Mouse (Mus musculus) left cerebral cortex, postnatal 14 days (tissue): Measurements from ENCODE around the gene Hist1h2ae. TPM values are rescaled to one million over a fixed set of nuclear protein-coding genes. Genes with fewer than 3 reads are reported as not detected.

Experiments used
- DNase-seq, 2 experiments: peaks; one replicate each; pipeline ENCODE4 v3.0.0; 2021 to 2022; ENCODE audit warnings: low spot score in 2 of 2, mixed read lengths in 1 of 2
- intact Hi-C: fragments of 180-260 bp; cut with DNase I; formaldehyde crosslinking; loops from one replicate; pipeline ENCODE4 v1.15.1; 2025
- microRNA-seq, 2 experiments: library from miRNA; unstranded; fragments of <30 nt; microRNA quantifications; one replicate each; pipeline ENCODE4 v1.2.0; 2022
- total RNA-seq, 2 experiments: library from RNA; stranded (reverse); gene quantifications; 2 replicates each; pipeline ENCODE4 v1.2.3; 2021

The Hist1h2ae gene
- total RNA-seq, 2 experiments from 2014 or later, result 8.2 to 10.1 TPM

DNA sequence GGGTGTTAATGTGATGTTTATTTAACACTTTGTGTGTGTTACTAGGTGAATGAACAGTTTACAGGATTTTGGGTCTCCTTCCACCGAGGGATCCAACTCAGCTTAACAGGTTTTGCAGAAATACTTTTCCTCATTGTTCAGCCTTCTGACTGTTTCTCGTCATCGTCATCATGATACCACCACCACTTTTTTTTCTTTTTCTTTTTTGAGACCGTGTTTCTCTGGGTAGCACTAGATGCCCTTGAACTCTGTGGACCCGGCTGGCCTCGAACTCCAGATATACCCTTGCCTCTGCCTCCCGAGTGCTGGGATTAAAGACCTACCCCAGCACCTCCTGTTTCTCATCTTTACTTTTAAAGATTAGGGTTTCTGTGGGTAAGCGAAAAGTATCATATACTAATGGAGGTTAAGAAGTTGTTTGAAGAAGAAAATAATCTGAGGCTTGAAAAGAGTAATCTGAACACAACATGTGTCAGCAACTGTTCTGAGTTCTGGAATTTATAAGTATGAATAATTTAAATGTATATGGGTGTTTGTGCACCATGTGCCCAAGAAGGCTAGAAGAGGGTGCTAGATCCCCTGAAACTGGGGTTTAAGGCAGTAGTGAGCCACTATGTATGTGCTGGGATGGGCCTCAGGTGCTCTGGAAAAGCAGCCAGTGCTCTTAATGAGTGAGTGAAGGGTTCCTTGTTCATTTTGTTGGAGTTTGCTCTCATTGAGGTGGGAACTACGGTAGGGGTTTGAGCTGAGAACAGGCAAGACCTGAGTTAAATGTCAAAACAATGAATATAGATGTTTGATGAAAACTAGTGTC is 38.6 kb downstream of the Hist1h2ae start:
- intact Hi-C loops, result loop anchor here (5.0 to 10.0 kb wide), 2 partner anchors 1490 to 1818 kb away; partner anchors contain the start of genes Hist1h2ag, Hist1h2ai, Hist1h2bj and Hist1h2bl
- no peak for DNase-seq

- peak; percentile 98 for DNase-seq
- intact Hi-C loops, result loop anchor here (5.0 to 10.0 kb wide), 2 partner anchors 1489 to 1816 kb away; partner anchors contain the start of genes Hist1h2ag, Hist1h2ai, Hist1h2bj and Hist1h2bl
Measured at GRCm38 (mm10) chr13:23530901-23531875, 39.8 kb downstream of the Hist1h2ae start, which contains the start of gene Hist1h4h. Gene Hist1h4h, plus strand, starts transcription at chr13:23531050.

DNA sequence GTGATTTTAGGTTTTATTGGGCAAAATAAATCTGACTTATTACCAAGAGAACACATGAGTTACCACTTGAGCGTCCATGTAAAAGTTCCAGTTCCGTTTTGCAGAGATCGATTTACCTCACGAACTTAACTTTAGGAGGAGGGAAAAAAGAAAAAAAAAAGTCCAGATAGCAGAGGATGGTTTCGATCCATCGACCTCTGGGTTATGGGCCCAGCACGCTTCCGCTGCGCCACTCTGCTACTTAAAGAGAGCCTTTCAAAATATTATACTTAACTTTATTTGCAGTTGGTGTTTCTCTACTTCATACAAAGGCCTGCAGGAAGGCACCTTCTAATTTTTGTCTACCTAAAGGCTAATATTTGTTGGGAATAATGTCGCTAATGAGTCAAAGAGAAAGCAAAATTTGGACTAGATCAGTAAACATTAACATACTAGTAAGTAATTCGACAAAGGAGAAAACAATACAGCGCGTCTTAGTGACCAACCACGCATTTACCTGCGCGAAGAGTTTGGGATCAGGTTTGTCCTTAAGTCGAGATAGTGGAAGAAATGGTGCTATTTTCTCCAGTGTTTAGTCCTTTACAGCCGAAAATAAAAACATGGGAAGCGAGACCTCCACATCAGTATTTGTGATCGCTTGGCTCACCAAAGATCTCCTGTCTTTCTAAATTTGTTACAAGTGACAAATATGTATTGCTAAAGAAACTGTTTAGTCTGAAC is 40.7 kb downstream of the Hist1h2ae start:
- intact Hi-C loops, result loop anchor here (5.0 to 10.0 kb wide), 2 partner anchors 1488 to 1816 kb away; partner anchors contain the start of genes Hist1h2ag, Hist1h2ai, Hist1h2bj and Hist1h2bl
- peak; percentile 78 to 79 for DNase-seq

DNA sequence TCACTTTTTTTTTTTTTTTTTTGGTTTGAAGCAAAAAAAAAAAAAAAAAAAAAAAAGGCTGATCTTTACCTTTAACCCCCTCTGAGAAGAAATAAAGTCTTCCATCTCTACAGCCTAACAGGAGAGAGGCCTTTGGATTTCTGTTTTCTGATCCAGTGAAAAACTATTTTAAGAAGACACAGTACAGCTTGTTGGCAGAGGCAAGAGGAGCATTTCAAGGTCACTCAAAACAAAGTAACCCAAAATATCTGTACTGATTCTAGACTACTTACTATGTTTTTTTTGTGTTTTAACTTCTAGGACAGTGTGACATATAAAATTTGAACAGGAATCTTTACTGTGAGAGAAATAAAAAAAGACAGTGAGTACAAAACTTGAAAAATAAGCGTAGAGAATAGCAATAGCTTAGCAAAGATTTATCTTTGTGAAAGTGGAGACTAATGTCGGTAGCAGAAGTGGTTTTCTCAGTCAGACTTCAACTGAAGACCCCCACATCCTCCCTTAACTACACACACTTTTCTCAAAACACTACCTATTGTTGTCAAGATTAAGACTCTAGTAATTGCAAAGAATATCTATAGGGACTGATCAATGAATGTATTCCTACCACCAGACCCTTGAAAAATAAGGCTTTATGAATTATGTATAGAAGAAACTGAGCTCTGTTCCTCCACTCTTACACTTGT is 41.4 kb downstream of the Hist1h2ae start:
- intact Hi-C loops, result loop anchor here (5.0 to 10.0 kb wide), 2 partner anchors 1487 to 1815 kb away; partner anchors contain the start of genes Hist1h2ag, Hist1h2ai, Hist1h2bj and Hist1h2bl
- DNase-seq, result no peak

- DNase-seq, result no peak
- intact Hi-C loops, result no loop called here
Measured at GRCm38 (mm10) chr13:23529005-23529404, 42.0 kb downstream of the Hist1h2ae start.

GRCm38 (mm10) chr13:23526312-23526711 is 44.7 kb downstream of the Hist1h2ae start:
- intact Hi-C loops, result no loop called here
- DNase-seq, result peak; percentile 95 to 97

GRCm38 (mm10) chr13:23525901-23526300 is 45.1 kb downstream of the Hist1h2ae start:
- no peak for DNase-seq
- intact Hi-C loops, result loop anchor here (2.0 kb wide), 1 partner anchor 93 kb away; no protein-coding TSS in a partner anchor

DNA sequence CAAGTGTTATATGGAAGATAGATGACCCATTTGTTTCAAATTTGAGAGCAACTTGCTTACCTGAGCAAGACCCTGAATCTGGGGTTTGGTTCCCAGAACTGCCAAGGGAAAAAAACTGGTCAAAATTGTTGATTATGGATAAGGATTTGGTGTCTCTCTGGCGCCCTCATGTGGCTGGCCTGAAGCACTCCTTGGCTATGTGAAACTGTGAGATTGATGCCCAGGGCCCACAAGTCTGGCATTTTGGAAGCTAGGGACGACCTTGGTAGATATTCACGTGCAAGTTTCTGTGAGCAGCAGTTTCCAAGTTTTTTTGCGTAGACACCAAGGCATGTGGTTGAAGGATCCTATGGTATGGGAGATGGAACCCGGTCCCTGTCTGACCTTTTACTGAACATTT is 46.4 kb downstream of the Hist1h2ae start:
- peak; percentile 66 to 72 for DNase-seq
- intact Hi-C loops, result loop anchor here (2.0 kb wide), 1 partner anchor 92 kb away; no protein-coding TSS in a partner anchor

GRCm38 (mm10) chr13:23523976-23524375 is 47.0 kb downstream of the Hist1h2ae start:
- no peak for DNase-seq
- intact Hi-C loops, result loop anchor here (2.0 kb wide), 1 partner anchor 91 kb away; no protein-coding TSS in a partner anchor

GRCm38 (mm10) chr13:23521703-23522102 is 49.3 kb downstream of the Hist1h2ae start:
- DNase-seq, result peak; percentile 66 to 86
- intact Hi-C loops, result no loop called here

Small RNA genes within 50 kb of the gene (microRNA-seq; reads per million reads assigned to microRNA genes)
- 0 reads per million in 2 experiments for gene Gm44297
- gene Gm44359, result 0 reads per million in 2 experiments
- 0 reads per million in 2 experiments for gene Gm44394

Other genes starting within 250 kb of the Hist1h2ae start
- gene Zfp322a, start 202.0 kb downstream of the Hist1h2ae start, total RNA-seq, result 10 to 100 TPM; 39.5 TPM
- gene Abt1, start 147.4 kb downstream of the Hist1h2ae start, total RNA-seq, result 1 to 10 TPM; 6.9 to 7.1 TPM
- gene Btn1a1, start 105.3 kb downstream of the Hist1h2ae start, total RNA-seq, result not detected
- gene Btn2a2, start 82.4 kb downstream of the Hist1h2ae start, total RNA-seq, result 1 to 10 TPM in 1 of 2 experiments, under 1 TPM in 1; 0.82 to 1.3 TPM
- 100 to 1,000 TPM; 264 to 291 TPM for gene Hist1h4h, start 40.2 kb downstream of the Hist1h2ae start, total RNA-seq
- gene Hist1h2af, start 37.3 kb downstream of the Hist1h2ae start, total RNA-seq, result 10 to 100 TPM in 1 of 2 experiments, 1 to 10 TPM in 1; 4.3 to 21.5 TPM
- gene Hist1h3g, start 35.8 kb downstream of the Hist1h2ae start, total RNA-seq, result 1 to 10 TPM; 5.8 to 6.2 TPM
- gene Hist1h2bh, start 27.8 kb downstream of the Hist1h2ae start, total RNA-seq, result under 1 TPM; 0.91 to 0.92 TPM
- 10 to 100 TPM; 18.7 to 21.0 TPM for gene Hist1h3f, start 27.2 kb downstream of the Hist1h2ae start, total RNA-seq
- gene Hist1h4f, start 19.6 kb downstream of the Hist1h2ae start, total RNA-seq, result 100 to 1,000 TPM; 150 to 165 TPM
- gene Hist1h1d, start 18.0 kb downstream of the Hist1h2ae start, total RNA-seq, result 1 to 10 TPM; 3.1 to 4.2 TPM
- gene Hist1h3e, start 8.9 kb downstream of the Hist1h2ae start, total RNA-seq, result 10 to 100 TPM; 49.1 to 57.1 TPM
- 10 to 100 TPM; 79.2 to 92.9 TPM for gene Hist1h2bg, start 176 bp upstream of the Hist1h2ae start, total RNA-seq
- gene Hist1h2bf, start 3.0 kb upstream of the Hist1h2ae start, total RNA-seq, result 10 to 100 TPM; 24.6 to 36.3 TPM
- 1 to 10 TPM; 3.0 to 5.1 TPM for gene Hist1h2ad, start 3.2 kb upstream of the Hist1h2ae start, total RNA-seq
- 1 to 10 TPM; 9.4 to 9.9 TPM for gene Hist1h3d, start 4.5 kb upstream of the Hist1h2ae start, total RNA-seq
- gene Hist1h4d, start 10.4 kb upstream of the Hist1h2ae start, total RNA-seq, result 100 to 1,000 TPM; 132 to 148 TPM
- 1 to 10 TPM; 4.8 to 5.6 TPM for gene Hist1h2be, start 49.9 kb upstream of the Hist1h2ae start, total RNA-seq
- 10 to 100 TPM; 53.4 to 69.1 TPM for gene Hist1h1e, start 51.3 kb upstream of the Hist1h2ae start, total RNA-seq
- 1 to 10 TPM; 1.9 to 2.0 TPM for gene Hist1h2ac, start 112.7 kb upstream of the Hist1h2ae start, total RNA-seq
- gene Hist1h2bc, start 113.0 kb upstream of the Hist1h2ae start, total RNA-seq, result 10 to 100 TPM; 25.0 to 27.3 TPM
- gene Hist1h1t, start 124.6 kb upstream of the Hist1h2ae start, total RNA-seq, result under 1 TPM in 1 of 2 experiments, not detected in 1; 0.40 TPM
- gene Hist1h4c, start 127.2 kb upstream of the Hist1h2ae start, total RNA-seq, result 100 to 1,000 TPM; 100 to 103 TPM
- gene Hfe, start 139.6 kb upstream of the Hist1h2ae start, total RNA-seq, result 1 to 10 TPM; 2.9 to 3.1 TPM
- gene Hist1h1c, start 167.6 kb upstream of the Hist1h2ae start, total RNA-seq, result 10 to 100 TPM; 55.8 to 75.9 TPM
- gene Hist1h3c, start 174.4 kb upstream of the Hist1h2ae start, total RNA-seq, result 1 to 10 TPM; 6.8 to 7.2 TPM
- gene Hist1h2bb, start 175.5 kb upstream of the Hist1h2ae start, total RNA-seq, result 10 to 100 TPM; 18.8 to 20.7 TPM
- 10 to 100 TPM; 30.0 to 36.8 TPM for gene Hist1h2ab, start 179.9 kb upstream of the Hist1h2ae start, total RNA-seq
- gene Hist1h3b, start 181.0 kb upstream of the Hist1h2ae start, total RNA-seq, result 10 to 100 TPM; 16.5 to 23.8 TPM
- gene Hist1h4b, start 185.8 kb upstream of the Hist1h2ae start, total RNA-seq, result 10 to 100 TPM; 73.2 to 80.8 TPM
- 10 to 100 TPM; 68.8 to 69.0 TPM for gene Hist1h4a, start 190.0 kb upstream of the Hist1h2ae start, total RNA-seq
- gene Hist1h3a, start 191.2 kb upstream of the Hist1h2ae start, total RNA-seq, result 10 to 100 TPM; 33.2 to 47.2 TPM
- gene Hist1h1a, start 192.4 kb upstream of the Hist1h2ae start, total RNA-seq, result 10 to 100 TPM; 20.4 to 29.2 TPM
- not detected for gene Trim38, start 198.7 kb upstream of the Hist1h2ae start, total RNA-seq
- gene Slc17a2, start 235.8 kb upstream of the Hist1h2ae start, total RNA-seq, result not detected